In the genomic region with DNA sequence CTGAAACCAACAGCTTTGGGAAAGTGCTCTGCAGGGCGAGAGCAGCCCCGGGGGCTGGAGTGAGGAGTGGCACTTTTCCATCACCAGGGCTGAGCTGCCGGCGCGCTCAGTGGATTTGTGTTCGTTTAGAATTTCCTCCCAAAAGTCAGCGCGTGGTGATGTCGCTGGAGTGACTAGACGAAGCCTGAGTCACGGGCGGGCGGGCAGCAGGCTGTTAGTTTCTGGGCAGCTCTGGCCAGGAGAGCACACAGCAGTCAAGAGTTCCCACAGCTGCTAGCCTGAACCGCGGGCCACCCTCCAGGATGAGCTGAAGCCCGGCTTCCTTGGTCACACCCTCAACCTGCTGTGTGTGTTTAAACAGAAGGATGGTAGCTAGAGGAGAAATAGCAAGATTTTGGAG, we compare ENCODE assay signal across 9 mouse cellular contexts. TPM values are rescaled to one million over a fixed set of nuclear protein-coding genes. Genes with fewer than 3 reads are reported as not detected.
DNase-seq lines count a peak whose midpoint lies in the region; ATAC-seq and TF ChIP-seq lines count a peak whose summit lies in the region.
"Had no signal": no experiment of that assay in that cellular context is flagged by ENCODE, and none has a peak within 500 bp of the region (broad histone marks: within the 10 kb centered on the region; RNA-seq: fewer than 3 reads in every experiment).

No protein-coding gene starts in this region.

- DNase-seq in kidney, adult 2 months = peak; percentile 42
- DNase-seq in kidney, adult 11 months = no peak
- no peak for DNase-seq in ES-E14 (ENCODE audit: low read depth, low spot score)
- peak; percentile 93 for DNase-seq in fibroblast of lung, adult 2 months (ENCODE audit: low read depth)
- DNase-seq in heart, postnatal 14 days = peak; percentile 65 to 76
- peak; percentile 53 for DNase-seq in limb, embryonic 11.5 days (ENCODE audit: low spot score)
- peak; percentile 87 for DNase-seq in midbrain, embryonic 11.5 days (ENCODE audit: low spot score, missing footprints)
- peak; percentile 21 for DNase-seq in yolk sac, embryonic 10.5 days (ENCODE audit: low spot score)

- no peak for ATAC-seq in limb, embryonic 11.5 days (ENCODE audit: insufficient number of reproducible peaks, low FRiP score, low TSS enrichment, low read depth)
- no peak for ATAC-seq in midbrain, embryonic 11.5 days (ENCODE audit: low FRiP score)

- peak overlapping the region; percentile 74 for H3K9ac ChIP-seq in ES-E14 (ENCODE audit: insufficient read depth, low read depth, low read length, poor library complexity, severe bottlenecking)
- peak overlapping the region; percentile 35; the same call in 1 of the 2 replicates for H3K9ac ChIP-seq in limb, embryonic 11.5 days (ENCODE audit: low read length)
- H3K9ac ChIP-seq in midbrain, embryonic 11.5 days (ENCODE audit: low read length) = no peak overlapping the region

- H3K4me1 ChIP-seq in kidney, adult 2 months (ENCODE audit: control insufficient read depth, insufficient read depth, low read length) = peaks cover 11% of the 10 kb centered on the region; the same call in 1 of the 2 replicates
- H3K4me1 ChIP-seq in ES-E14 (ENCODE audit: control insufficient read depth in 2 of 2, insufficient read depth in 2 of 2, low read length in 2 of 2, poor library complexity in 1 of 2) = peaks cover 10 to 27% of the 10 kb centered on the region in 2 experiments
- H3K4me1 ChIP-seq in limb, embryonic 11.5 days (ENCODE audit: control insufficient read depth, insufficient read depth, low read length) = peaks cover 18% of the 10 kb centered on the region
- peaks cover 41% of the 10 kb centered on the region for H3K4me1 ChIP-seq in midbrain, embryonic 11.5 days (ENCODE audit: control insufficient read depth, insufficient read depth, low read length)

- peak overlapping the region; percentile 24; the same call in 1 of the 2 replicates for H3K4me2 ChIP-seq in limb, embryonic 11.5 days (ENCODE audit: low read depth, severe bottlenecking)
- H3K4me2 ChIP-seq in midbrain, embryonic 11.5 days = peak overlapping the region; percentile 9; the same call in 1 of the 2 replicates

- TF ChIP-seq POLR2A in kidney, adult 2 months (IDR thresholded peaks at IDR 0.05; ENCODE audit: low read depth, low read length) = no peak

- no peaks in the 10 kb centered on the region for H3K27me3 ChIP-seq in kidney, adult 2 months (replicated peaks; ENCODE audit: control insufficient read depth, insufficient read depth, low read length)
- no peaks in the 10 kb centered on the region for H3K27me3 ChIP-seq in limb, embryonic 11.5 days (ENCODE audit: control insufficient read depth, insufficient read depth, low read length)
- H3K27me3 ChIP-seq in midbrain, embryonic 11.5 days (ENCODE audit: control insufficient read depth, insufficient read depth, low read length) = no peaks in the 10 kb centered on the region

- WGBS in kidney, adult 2 months = 23% methylated on average over 16 of the region's 16 CpGs
- 7% methylated on average over 16 of the region's 16 CpGs for WGBS in limb, embryonic 11.5 days
- WGBS in midbrain, embryonic 11.5 days = 9% methylated on average over 16 of the region's 16 CpGs

- intact Hi-C loops in heart, postnatal 14 days (cut with DNase I) = loop anchor here (5.0 kb wide), 1 partner anchor 40 kb away; no protein-coding TSS in a partner anchor

- no peak overlapping the region for H3K27ac ChIP-seq in kidney, adult 2 months (ENCODE audit: insufficient read depth, low read depth, low read length)
- no peak overlapping the region for H3K27ac ChIP-seq in ES-E14 (ENCODE audit: insufficient read depth, low read depth, low read length, poor library complexity, severe bottlenecking)
- H3K27ac ChIP-seq in limb, embryonic 11.5 days (replicated peaks; ENCODE audit: low read depth, low read length) = no peak overlapping the region
- no peak overlapping the region for H3K27ac ChIP-seq in midbrain, embryonic 11.5 days (ENCODE audit: low read depth, low read length)

- H3K36me3 ChIP-seq in kidney, adult 2 months (ENCODE audit: control insufficient read depth, insufficient read depth, low read length) = peaks cover 2% of the 10 kb centered on the region; the same call in 1 of the 2 replicates
- peaks cover 2% of the 10 kb centered on the region; the same call in 1 of the 2 replicates for H3K36me3 ChIP-seq in ES-E14 (ENCODE audit: control insufficient read depth, insufficient read depth, low read length, poor library complexity, severe bottlenecking)
- H3K36me3 ChIP-seq in limb, embryonic 11.5 days (ENCODE audit: control insufficient read depth, insufficient read depth, low read length) = no peaks in the 10 kb centered on the region
- peaks cover 6% of the 10 kb centered on the region; the same call in 1 of the 2 replicates for H3K36me3 ChIP-seq in midbrain, embryonic 11.5 days (ENCODE audit: control insufficient read depth, insufficient read depth, low read length)

- no peak overlapping the region for H3K4me3 ChIP-seq in kidney, adult 2 months (ENCODE audit: insufficient read depth, low read depth, low read length)
- H3K4me3 ChIP-seq in ES-E14 (ENCODE audit: insufficient read depth in 1 of 2, low read depth in 1 of 2, low read length in 2 of 2, poor library complexity in 1 of 2, severe bottlenecking in 1 of 2) = peak overlapping the region; percentile 14 to 50; a peak in 3 of 4 replicates
- no peak overlapping the region for H3K4me3 ChIP-seq in limb, embryonic 11.5 days (ENCODE audit: low read depth, low read length)
- H3K4me3 ChIP-seq in midbrain, embryonic 11.5 days (ENCODE audit: low read depth, low read length) = no peak overlapping the region

- no peak for TF ChIP-seq CTCF in kidney, adult 2 months (conservative IDR thresholded peaks at IDR 0.05; ENCODE audit: insufficient read depth, insufficient read length, low read depth, low read length)

- H3K9me3 ChIP-seq in ES-E14 (ENCODE audit: control insufficient read depth, insufficient read depth, low read depth, low read length) = no peaks in the 10 kb centered on the region
- H3K9me3 ChIP-seq in limb, embryonic 11.5 days (ENCODE audit: control insufficient read depth, low read length) = no peaks in the 10 kb centered on the region
- H3K9me3 ChIP-seq in midbrain, embryonic 11.5 days (ENCODE audit: control insufficient read depth, low read length) = no peaks in the 10 kb centered on the region

- in situ Hi-C loops in ES-E14 (cut with MboI; ENCODE audit: low sequenced_read_pairs in 2 of 2, unreplicated experiment in 2 of 2) = no loop called here

TF ChIP-seq in ES-E14, 5 proteins besides CTCF, POLR2A, EP300 and RAD21:
- no peak for TF ChIP-seq ZC3H11A (IDR thresholded peaks at IDR 0.05; ENCODE audit: borderline replicate concordance, low read depth, low read length)
- TF ChIP-seq MAFK (IDR thresholded peaks at IDR 0.05; ENCODE audit: insufficient read depth, low read depth, low read length) = no peak
- no peak for TF ChIP-seq HCFC1 (IDR thresholded peaks at IDR 0.05; ENCODE audit: borderline replicate concordance, insufficient read depth, low read length)
- TF ChIP-seq CHD2 (IDR thresholded peaks at IDR 0.05; ENCODE audit: low read depth, low read length) = no peak
- no peak for TF ChIP-seq ZNF384 (IDR thresholded peaks at IDR 0.05; ENCODE audit: low read depth, low read length)

RNA-seq across cellular contexts. Expression of gene C1qtnf9, which starts 35.1 kb away (rescaled TPM):
- polyA plus RNA-seq in kidney, adult 2 months (2012; rRNA removed) = 1.4 and 2.0 TPM in 2 replicates
- total RNA-seq in ES-E14 (2012; rRNA removed) = 0.49 and 0.90 TPM in 2 replicates
- total RNA-seq in heart, postnatal 14 days (2021) = 10 to 100 TPM; 42.8 to 43.8 TPM
- polyA plus RNA-seq in limb, embryonic 11.5 days (2014; fragmentation: Nextera tagmentation; extraction: Ambion mirVana) = 0.15 TPM in 1 of 2 replicates, not detected in the other
- polyA plus RNA-seq in midbrain, embryonic 11.5 days (2014; fragmentation: Nextera tagmentation; extraction: Ambion mirVana) = not detected in 2 replicates
- total RNA-seq: left cerebral cortex, postnatal 10 days had no signal

RNA-seq across cellular contexts. Expression of gene Mipep, which starts 51.6 kb away (rescaled TPM):
- polyA plus RNA-seq in kidney, adult 2 months (2012; rRNA removed) = 18.6 and 20.0 TPM in 2 replicates
- total RNA-seq in ES-E14 (2012; rRNA removed) = 7.9 and 17.3 TPM in 2 replicates
- total RNA-seq in heart, postnatal 14 days (2021) = 10 to 100 TPM; 51.6 to 52.2 TPM
- 25.6 and 25.8 TPM in 2 replicates for polyA plus RNA-seq in limb, embryonic 11.5 days (2014; fragmentation: Nextera tagmentation; extraction: Ambion mirVana)
- 26.6 and 26.7 TPM in 2 replicates for polyA plus RNA-seq in midbrain, embryonic 11.5 days (2014; fragmentation: Nextera tagmentation; extraction: Ambion mirVana)

Comparison
In these comparisons a context has a peak if more than half of its experiments do, and no peak if none do; other contexts are left out.
1. DNase-seq: peak in kidney, adult 2 months (single experiment), fibroblast of lung, adult 2 months (single experiment), heart, postnatal 14 days (2 of 2), limb, embryonic 11.5 days (single experiment), midbrain, embryonic 11.5 days (single experiment) and yolk sac, embryonic 10.5 days (single experiment); none in kidney, adult 11 months (single experiment) and ES-E14 (single experiment).
2. H3K4me3 ChIP-seq: peak in ES-E14 (2 of 2); none in kidney, adult 2 months (single experiment), limb, embryonic 11.5 days (single experiment) and midbrain, embryonic 11.5 days (single experiment).